Mouse (Mus musculus) hindbrain, embryonic 12.5 days (tissue): ENCODE results near the gene Bckdk. TPM values are rescaled to one million over a fixed set of nuclear protein-coding genes. Genes with fewer than 3 reads are reported as not detected.

Experiments used
- ATAC-seq: fragments of 200-750 bp; cut with Nextera tagmentation; 2 replicates; pipeline ENCODE4 v1.8.0; 2017; ENCODE audit warnings: moderate TSS enrichment; ENCODE audit not compliant: low FRiP score
- H3K27ac ChIP-seq: fragments of 300-500 bp; sonication (generic); 2 replicates; pipeline ENCODE4 v1.5.1; 2016; ENCODE audit warnings: mild to moderate bottlenecking
- H3K27me3 ChIP-seq: fragments of 300-500 bp; sonication (generic); 2 replicates; pipeline ENCODE4 v1.6.1; 2016; ENCODE audit warnings: mild to moderate bottlenecking
- H3K36me3 ChIP-seq: fragments of 300-500 bp; sonication (generic); 2 replicates; pipeline ENCODE4 v1.6.1; 2016; ENCODE audit warnings: mild to moderate bottlenecking
- H3K4me1 ChIP-seq: fragments of 300-500 bp; sonication (generic); 2 replicates; pipeline ENCODE4 v1.6.1; 2016
- H3K4me2 ChIP-seq: fragments of 300-500 bp; sonication (generic); replicated peaks from 2 replicates; pipeline ENCODE4 v1.6.1; 2016; ENCODE audit warnings: mild to moderate bottlenecking
- H3K4me3 ChIP-seq: fragments of 300-500 bp; sonication (generic); 2 replicates; pipeline ENCODE4 v1.5.1; 2016; ENCODE audit warnings: mild to moderate bottlenecking
- H3K9ac ChIP-seq: fragments of 300-500 bp; sonication (generic); 2 replicates; pipeline ENCODE4 v1.6.1; 2016; ENCODE audit warnings: mild to moderate bottlenecking, moderate library complexity
- H3K9me3 ChIP-seq: fragments of 300-500 bp; sonication (generic); replicated peaks from 2 replicates; pipeline ENCODE4 v1.6.1; 2016; ENCODE audit warnings: mild to moderate bottlenecking
- WGBS: fragments of 180-500 bp; shearing (Covaris S2); methylation state at CpG from one replicate; pipeline ENCODE4 v1.1.7; 2016; 5-methylcytosine and 5-hydroxymethylcytosine counted together
- polyA plus RNA-seq: library from polyadenylated mRNA; unstranded; fragments of >200 nt; fragmentation: Nextera tagmentation; extraction: Ambion mirVana; gene quantifications from 2 replicates; pipeline ENCODE4 v1.2.1, GENCODE M21; 2016

Gene Bckdk
- polyA plus RNA-seq, 1 experiment from 2014 or later = 75.1 TPM

DNA sequence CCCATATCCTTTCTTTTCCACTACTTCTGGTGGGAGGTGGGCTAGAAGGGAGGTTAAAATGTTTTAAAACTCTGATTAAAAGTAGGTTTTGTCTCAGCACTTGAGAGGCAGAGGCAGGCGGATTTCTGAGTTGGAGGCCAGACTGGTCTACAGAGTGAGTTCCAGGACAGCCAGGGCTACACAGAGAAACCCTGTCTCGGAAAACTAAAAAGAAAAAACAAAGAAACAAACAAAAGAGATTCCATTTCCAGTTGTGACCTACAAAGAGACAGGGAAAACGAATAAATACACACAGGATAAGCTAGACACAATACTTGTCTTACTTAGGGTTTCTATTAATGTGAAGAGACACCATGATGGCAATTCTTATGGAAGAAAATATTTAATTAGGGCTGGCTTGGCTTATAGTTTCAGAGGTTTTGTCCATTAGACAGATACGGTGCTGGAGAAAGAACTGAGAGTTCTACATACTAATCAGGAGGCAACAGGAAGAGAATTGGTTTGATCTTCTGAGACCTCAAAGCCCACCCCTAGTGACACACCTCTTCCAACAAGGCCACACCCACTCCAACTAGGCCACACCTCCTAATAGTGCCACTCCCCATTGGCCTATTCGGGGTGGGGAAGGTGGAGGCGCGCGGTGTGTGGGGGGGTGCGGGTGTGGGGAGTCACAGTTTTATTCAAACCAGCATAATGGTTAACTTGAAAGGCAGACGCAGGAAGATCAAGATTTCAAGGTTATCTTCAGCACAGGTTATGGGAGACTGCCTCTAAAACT, 5.5 kb upstream of the Bckdk start:
- Histone ChIP-seq H3K27me3 (no peaks in the 10 kb centered on the region), H3K4me1 (peaks cover 8% of the 10 kb centered on the region), H3K4me3 (no peak overlapping the region), H3K4me2 (no peak overlapping the region), H3K9ac (no peak overlapping the region), H3K27ac (no peak overlapping the region), H3K9me3 (no peaks in the 10 kb centered on the region), H3K36me3 (0 out of 2 replicates have a peak, but pooled peaks cover under 1% of the 10 kb centered on the region)
- ATAC-seq = no peak
- 39% methylated on average over 10 of the region's 10 CpGs for WGBS

DNA sequence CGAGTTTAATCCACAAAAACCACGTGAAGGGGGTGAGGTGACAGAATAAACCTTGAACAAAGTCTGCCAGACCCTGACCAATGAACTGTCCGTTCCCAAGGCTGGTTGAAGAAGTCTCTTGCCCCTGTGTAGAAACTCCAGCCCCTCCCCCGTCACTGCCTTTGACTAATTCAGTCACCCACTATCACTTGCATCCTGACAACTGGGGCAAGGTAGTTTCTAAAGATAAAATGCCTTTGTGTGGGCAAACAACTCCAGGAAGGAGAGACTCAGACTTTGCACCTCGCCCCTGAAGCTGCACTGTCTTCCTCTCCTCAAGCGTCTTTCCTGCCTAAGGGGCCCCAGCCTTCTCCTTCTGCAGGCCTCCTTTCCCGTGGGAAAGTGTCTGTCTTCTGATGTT, 3.9 kb upstream of the Bckdk start:
- H3K4me1 ChIP-seq = peaks cover 9% of the 10 kb centered on the region
- no peaks in the 10 kb centered on the region for H3K9me3 ChIP-seq
- H3K27me3 ChIP-seq = no peaks in the 10 kb centered on the region
- WGBS = 54% methylated on average over 7 of the region's 7 CpGs
- no peak overlapping the region for H3K4me2 ChIP-seq
- ATAC-seq = no peak
- peak overlapping the region; percentile 38 for H3K9ac ChIP-seq
- H3K27ac ChIP-seq = no peak overlapping the region
- no peaks in the 10 kb centered on the region for H3K36me3 ChIP-seq
- no peak overlapping the region for H3K4me3 ChIP-seq

DNA sequence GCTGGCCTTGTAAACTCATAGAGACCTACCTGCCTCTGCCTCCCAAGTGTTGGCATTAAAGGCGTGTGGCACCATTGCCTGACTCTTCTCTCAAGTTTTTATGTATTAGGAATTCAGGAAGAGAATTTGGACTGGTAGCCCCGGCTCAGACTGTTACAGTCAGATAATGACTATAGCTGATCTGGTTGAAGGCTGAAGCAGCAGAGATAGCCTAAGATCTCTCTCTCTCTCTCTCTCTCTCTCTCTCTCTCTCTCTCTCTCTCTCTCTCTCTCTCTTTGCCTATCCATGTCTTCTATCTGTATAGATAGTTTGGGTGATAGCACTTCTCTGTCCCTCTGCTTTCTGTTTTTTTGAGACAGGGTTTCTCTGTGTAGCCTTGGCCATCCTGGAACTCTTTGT, 2.1 kb upstream of the Bckdk start:
- Histone ChIP-seq H3K9ac (no peak overlapping the region), H3K9me3 (no peaks in the 10 kb centered on the region), H3K27ac (no peak overlapping the region), H3K4me1 (peaks cover 10% of the 10 kb centered on the region), H3K4me3 (no peak overlapping the region), H3K4me2 (no peak overlapping the region), H3K27me3 (no peaks in the 10 kb centered on the region), H3K36me3 (peaks cover 14% of the 10 kb centered on the region)
- 90% methylated on average over 2 of the region's 2 CpGs for WGBS
- no peak for ATAC-seq

DNA sequence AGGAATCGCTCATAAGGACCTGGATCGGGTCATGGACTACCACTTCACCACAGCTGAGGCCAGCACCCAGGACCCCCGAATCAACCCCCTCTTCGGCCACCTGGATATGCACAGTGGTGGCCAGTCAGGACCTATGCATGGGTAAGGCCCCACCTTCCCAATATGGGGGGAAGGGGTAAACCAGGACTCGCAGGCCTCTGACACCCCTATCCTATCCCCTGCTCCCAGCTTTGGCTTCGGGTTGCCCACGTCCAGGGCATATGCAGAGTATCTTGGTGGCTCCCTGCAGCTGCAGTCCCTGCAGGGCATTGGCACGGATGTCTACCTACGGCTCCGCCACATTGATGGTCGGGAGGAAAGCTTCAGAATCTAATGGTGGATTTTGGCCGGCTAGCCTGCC, 4.1 kb downstream of the Bckdk start:
- Histone ChIP-seq H3K4me1 (peaks cover 15% of the 10 kb centered on the region), H3K27me3 (no peaks in the 10 kb centered on the region), H3K36me3 (peaks cover 42% of the 10 kb centered on the region), H3K9ac (no peak overlapping the region), H3K9me3 (no peaks in the 10 kb centered on the region), H3K4me2 (no peak overlapping the region), H3K4me3 (no peak overlapping the region), H3K27ac (no peak overlapping the region)
- WGBS = 95% methylated on average over 12 of the region's 12 CpGs
- no peak for ATAC-seq

DNA sequence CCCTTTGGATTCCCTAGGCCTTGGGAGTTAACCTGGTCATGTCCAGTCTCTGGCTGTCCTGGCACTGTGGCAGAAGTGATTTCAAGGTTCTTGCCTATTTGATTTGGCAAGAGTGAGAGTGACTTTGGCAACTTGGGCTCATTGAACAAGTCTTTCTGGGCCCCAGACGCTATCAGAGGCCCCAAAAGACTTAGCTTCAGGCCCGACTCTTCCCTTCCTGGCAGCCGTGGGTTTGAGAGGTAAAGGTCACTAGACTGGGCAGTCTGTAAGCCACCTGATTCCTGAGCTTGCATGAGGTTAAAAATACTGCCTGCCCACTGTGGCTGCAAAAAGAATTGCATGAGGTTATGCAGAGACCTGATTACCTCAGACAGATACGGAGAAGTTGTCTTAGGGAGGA, 4.8 kb downstream of the Bckdk start:
- no peak for ATAC-seq
- Histone ChIP-seq H3K27ac (no peak overlapping the region), H3K4me1 (peaks cover 19% of the 10 kb centered on the region), H3K4me3 (no peak overlapping the region), H3K27me3 (no peaks in the 10 kb centered on the region), H3K9me3 (no peaks in the 10 kb centered on the region), H3K4me2 (no peak overlapping the region), H3K9ac (no peak overlapping the region), H3K36me3 (peaks cover 42% of the 10 kb centered on the region)
- WGBS = 94% methylated on average over 4 of the region's 4 CpGs

DNA sequence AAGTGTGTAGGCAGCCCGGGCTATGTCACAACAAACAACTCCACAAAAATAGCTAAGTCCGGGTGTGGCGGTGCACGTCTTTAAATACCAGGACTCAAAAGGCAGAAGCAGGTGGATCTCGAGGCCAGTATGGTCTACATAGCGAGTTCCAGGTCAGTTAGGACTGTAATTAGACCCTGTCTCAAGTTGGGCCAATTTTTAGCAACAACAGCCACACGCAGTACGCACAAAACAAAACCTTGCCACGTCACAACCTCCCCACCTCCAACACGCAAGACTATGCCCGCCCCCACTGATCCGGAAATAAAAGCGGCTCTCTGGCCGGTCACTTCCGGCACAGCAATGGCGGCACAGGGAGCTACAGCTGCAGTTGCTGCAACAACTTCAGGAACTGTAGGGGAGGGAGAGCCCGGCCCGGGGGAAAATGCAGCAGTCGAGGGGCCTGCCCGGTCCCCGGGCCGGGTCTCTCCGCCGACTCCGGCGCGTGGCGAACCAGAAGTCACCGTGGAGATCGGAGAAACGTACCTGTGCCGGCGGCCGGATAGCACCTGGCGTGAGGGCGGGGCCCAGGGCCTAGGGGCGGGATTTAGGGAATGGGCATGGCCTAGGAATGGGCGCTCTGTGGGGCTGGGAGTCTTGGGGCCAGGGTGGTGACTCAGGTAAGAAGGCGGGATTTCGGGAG, 8.4 kb downstream of the Bckdk start, which contains the start of gene Kat8:
Gene Kat8, plus strand, starts transcription at position 327 of the 682 bp plus-strand sequence.
- peak within 1 kb of the TSS; percentile 86 for H3K9ac ChIP-seq
- ATAC-seq = peak; percentile 95
- peaks cover 41% of the 10 kb centered on the region for H3K36me3 ChIP-seq
- 1% methylated on average over 40 of the region's 40 CpGs for WGBS
- peak within 1 kb of the TSS; percentile 98 for H3K4me3 ChIP-seq
- peak within 1 kb of the TSS; percentile 63 for H3K4me2 ChIP-seq
- peaks cover 9% of the 10 kb centered on the region for H3K4me1 ChIP-seq
- no peaks in the 10 kb centered on the region for H3K27me3 ChIP-seq
- peak within 1 kb of the TSS; percentile 81 for H3K27ac ChIP-seq
- H3K9me3 ChIP-seq = no peaks in the 10 kb centered on the region

DNA sequence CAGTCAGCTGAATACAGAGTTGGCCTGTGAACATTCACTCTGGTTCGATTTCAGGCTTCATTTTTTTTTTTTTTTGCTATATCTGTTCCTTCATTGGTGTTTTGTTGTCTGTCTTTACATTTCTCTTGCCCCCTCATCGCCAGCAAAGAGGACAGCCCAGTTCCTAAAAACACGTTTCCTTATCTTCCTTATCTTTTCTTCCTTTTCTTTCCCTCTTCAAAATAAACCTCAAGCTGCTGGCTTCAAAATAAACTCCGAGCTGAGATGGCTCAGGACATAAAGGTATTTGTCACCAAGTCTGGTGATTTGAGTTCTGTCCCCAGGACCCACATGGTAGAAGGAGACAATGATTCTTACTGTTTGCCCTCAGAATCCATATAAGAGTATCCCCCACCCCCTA, 9.1 kb downstream of the Bckdk start:
- Histone ChIP-seq H3K27ac (no peak overlapping the region; the same call in 1 of the 2 replicates), H3K36me3 (peaks cover 39% of the 10 kb centered on the region), H3K9ac (peak overlapping the region; percentile 86), H3K4me2 (peak overlapping the region; percentile 63), H3K27me3 (no peaks in the 10 kb centered on the region), H3K9me3 (no peaks in the 10 kb centered on the region), H3K4me3 (peak overlapping the region; percentile 98), H3K4me1 (peaks cover 9% of the 10 kb centered on the region)
- ATAC-seq = no peak
- 26% methylated on average over 4 of the region's 4 CpGs for WGBS

DNA sequence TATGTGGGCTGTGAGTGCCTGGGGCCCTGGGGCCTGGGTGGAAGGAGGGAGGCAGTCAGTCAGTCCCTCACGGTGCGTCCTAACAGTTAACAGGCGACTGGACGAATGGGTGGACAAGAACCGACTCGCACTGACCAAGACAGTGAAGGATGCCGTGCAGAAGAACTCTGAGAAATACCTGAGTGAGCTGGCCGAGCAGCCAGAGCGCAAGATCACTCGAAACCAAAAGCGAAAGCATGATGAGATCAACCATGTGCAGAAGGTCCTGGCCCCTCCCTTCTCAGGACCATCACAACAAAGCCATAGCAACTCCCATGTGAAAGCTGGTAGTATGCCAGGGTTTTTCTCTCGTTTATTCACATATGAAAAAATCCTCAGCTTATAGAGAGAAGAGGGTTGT, 11.4 kb downstream of the Bckdk start:
- Histone ChIP-seq H3K9ac (no peak overlapping the region), H3K4me3 (no peak overlapping the region), H3K9me3 (no peaks in the 10 kb centered on the region), H3K27ac (no peak overlapping the region), H3K36me3 (peaks cover 29% of the 10 kb centered on the region), H3K27me3 (no peaks in the 10 kb centered on the region), H3K4me1 (peaks cover 9% of the 10 kb centered on the region), H3K4me2 (no peak overlapping the region)
- ATAC-seq = no peak
- WGBS = 95% methylated on average over 12 of the region's 12 CpGs

DNA sequence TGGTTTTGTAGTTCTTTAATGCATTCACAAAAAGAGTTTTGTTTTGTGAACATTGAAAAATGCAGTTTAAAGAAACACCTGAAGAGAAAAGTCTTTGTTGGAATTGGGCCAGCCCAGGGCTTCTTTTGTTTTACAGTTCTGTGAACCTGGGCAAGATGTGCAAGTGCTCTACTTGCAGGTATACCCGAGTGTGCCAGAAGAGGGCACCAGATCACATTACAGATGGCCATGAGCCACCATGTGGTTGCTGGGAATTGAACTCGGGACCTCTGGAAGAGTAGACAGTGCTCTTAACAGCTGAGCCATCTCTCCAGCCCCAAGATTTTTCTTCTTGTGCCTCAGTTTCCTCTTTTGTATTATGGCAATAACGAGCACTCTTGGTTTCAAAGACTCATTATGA, 14.3 kb downstream of the Bckdk start:
- Histone ChIP-seq H3K4me1 (peaks cover 1% of the 10 kb centered on the region), H3K4me3 (no peak overlapping the region), H3K9me3 (no peaks in the 10 kb centered on the region), H3K36me3 (peaks cover 50% of the 10 kb centered on the region), H3K27me3 (no peaks in the 10 kb centered on the region), H3K27ac (no peak overlapping the region), H3K9ac (no peak overlapping the region), H3K4me2 (no peak overlapping the region)
- WGBS = 57% methylated on average over 3 of the region's 3 CpGs
- ATAC-seq = no peak

DNA sequence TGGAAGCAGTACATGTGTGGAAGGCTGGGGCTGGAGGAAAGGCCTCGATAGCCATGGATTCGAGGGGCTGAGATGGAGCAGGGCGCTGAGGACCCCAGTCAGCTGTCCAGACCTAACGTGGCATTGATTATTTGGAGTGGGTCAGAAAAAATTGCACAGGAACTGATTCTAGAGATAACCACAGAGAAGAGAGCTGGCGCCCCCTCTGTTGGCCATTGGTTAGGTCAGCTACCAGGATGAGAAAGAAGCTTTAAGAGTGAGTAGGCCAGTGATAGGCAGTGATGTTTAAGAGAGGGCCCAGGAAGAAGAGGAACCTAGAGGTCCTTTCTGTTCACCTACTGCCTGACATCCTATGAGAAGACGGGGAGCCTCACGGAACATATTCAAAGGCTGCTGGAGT, 15.4 kb downstream of the Bckdk start:
- 82% methylated on average over 7 of the region's 7 CpGs for WGBS
- no peaks in the 10 kb centered on the region for H3K4me1 ChIP-seq
- H3K9me3 ChIP-seq = no peaks in the 10 kb centered on the region
- no peak overlapping the region for H3K4me3 ChIP-seq
- no peak overlapping the region for H3K4me2 ChIP-seq
- no peak overlapping the region for H3K9ac ChIP-seq
- no peak overlapping the region for H3K27ac ChIP-seq
- no peak for ATAC-seq
- H3K36me3 ChIP-seq = peaks cover 58% of the 10 kb centered on the region
- no peaks in the 10 kb centered on the region for H3K27me3 ChIP-seq

DNA sequence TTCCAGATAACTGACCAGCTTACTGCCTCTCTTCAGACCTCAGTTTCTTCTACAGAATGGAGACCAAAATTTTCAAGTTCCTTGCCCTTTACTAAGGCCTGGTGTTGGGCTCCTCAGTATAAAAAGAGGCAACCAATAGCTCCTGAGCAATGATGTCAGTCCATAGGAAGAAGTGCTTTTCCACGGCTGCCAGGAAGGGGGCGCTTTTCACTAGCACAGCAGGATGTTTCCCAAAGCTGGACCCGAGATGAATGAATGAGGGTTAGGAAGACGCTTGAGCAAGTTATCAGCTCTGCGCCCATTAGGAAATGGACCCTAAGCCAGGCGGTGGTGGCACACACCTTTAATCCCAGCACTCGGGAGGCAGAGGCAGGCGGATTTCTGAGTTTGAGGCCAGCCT, 17.6 kb downstream of the Bckdk start:
- no peak overlapping the region for H3K27ac ChIP-seq
- WGBS = 72% methylated on average over 8 of the region's 8 CpGs

DNA sequence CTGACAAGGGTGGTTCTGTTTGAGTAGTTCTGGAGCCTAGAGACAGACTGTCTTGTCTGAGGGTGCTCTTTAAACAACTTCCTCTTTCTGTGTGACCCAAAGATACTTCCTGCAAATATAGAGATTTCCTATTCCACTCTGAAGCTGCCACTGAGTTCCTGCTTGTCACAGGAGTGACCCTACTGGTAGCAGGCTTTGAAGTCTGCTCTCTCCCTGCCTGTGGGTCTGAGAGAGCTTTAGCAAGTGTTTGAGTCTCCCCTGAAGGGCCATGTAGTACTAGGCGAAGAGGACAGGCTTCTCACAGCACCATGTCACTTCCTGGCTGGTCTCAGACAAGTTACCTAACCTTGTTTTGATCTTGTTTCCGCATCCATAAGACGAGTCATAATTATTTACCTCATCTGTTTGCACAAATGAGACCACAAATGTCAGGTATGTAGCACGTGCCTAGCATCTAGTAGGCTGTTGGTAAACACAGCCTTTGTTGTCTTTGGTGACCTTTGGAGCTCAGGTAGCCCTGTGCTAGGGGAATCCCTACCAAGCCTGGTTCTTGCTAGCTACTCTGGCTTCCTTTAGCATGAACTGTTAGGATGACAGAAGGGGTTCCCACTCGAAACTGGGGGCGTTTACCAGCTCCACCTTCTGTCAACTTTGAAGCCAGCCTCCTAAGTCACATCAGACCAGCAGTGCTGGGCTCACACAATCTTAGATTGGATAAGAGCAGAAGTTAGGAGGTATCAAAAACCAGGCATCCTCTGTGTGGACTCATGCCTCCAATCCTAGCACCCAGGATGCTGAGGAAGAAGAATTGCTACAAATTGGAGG, 18.8 kb downstream of the Bckdk start:
- no peak overlapping the region for H3K9ac ChIP-seq
- peaks cover 3% of the 10 kb centered on the region; the same call in 1 of the 2 replicates for H3K27me3 ChIP-seq
- H3K27ac ChIP-seq = no peak overlapping the region
- no peaks in the 10 kb centered on the region for H3K9me3 ChIP-seq
- no peak overlapping the region for H3K4me3 ChIP-seq
- no peaks in the 10 kb centered on the region for H3K4me1 ChIP-seq
- 82% methylated on average over 6 of the region's 6 CpGs for WGBS
- no peak overlapping the region for H3K4me2 ChIP-seq
- H3K36me3 ChIP-seq = peaks cover 60% of the 10 kb centered on the region
- ATAC-seq = no peak

More for the DNA sequence above, 17.6 kb downstream of the Bckdk start:
- Histone ChIP-seq H3K4me1 (no peaks in the 10 kb centered on the region), H3K4me3 (no peak overlapping the region), H3K36me3 (peaks cover 67% of the 10 kb centered on the region), H3K9me3 (no peaks in the 10 kb centered on the region), H3K27me3 (no peaks in the 10 kb centered on the region), H3K9ac (no peak overlapping the region), H3K4me2 (no peak overlapping the region)
- ATAC-seq = no peak
